Mouse (Mus musculus): ENCODE results near the gene Hnf1b.

The Hnf1b gene

GRCm38 (mm10) chr11:83893325-83893724, 43.5 kb downstream of the Hnf1b start:
- peak; percentile 86 to 93 for DNase-seq (ENCODE audit: inconsistent age in 2 of 2, low spot score in 1 of 2)

DNA sequence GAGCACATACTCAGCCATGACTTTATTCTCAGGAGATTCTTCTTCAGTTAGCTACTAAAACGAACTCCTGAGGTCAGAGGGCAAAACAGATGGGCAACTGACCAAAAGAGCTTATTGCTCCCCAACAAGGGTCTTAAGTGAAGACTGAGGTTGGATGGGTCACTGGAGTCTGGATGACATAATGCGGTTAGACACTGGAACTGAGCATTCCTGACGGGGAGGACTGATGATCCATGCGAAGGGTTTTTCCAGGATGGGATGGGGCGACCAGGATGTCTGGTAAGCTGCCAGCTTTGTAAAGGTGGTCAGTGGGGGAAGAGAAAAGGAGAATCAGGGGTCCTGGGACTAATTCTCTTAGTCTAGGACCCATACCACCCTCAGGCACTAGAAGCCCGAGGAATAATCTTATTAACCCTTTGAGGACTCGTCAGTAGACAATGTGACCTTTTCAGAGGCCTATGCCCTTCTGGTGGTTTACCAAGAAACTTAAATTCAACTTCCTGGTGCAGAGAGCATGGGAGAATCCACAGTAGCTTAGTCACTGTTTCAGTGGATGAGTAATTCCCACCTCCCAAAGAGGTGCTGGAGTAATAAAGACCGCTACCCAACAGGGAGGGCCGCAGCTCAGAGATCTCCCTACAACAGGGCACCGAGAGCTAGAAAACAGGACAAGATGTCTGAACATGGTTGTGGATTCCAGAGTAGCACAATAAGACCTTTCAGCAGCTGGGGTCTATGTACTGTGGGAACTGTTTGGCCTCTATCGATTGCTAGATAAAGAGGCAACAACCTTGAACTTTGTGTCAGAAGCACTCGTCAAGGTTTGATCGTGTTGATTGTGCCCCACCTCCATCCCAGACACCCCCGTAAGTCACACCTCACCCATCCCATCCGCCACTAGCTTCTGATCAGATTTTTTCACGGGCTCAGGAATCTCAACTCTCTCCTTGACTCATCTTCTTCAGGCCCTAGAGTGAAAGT, 46.9 kb downstream of the Hnf1b start:
- DNase-seq (ENCODE audit: inconsistent age in 2 of 2, low spot score in 1 of 2): no peak

GRCm38 (mm10) chr11:83897569-83897968, 47.7 kb downstream of the Hnf1b start:
- DNase-seq (ENCODE audit: inconsistent age in 2 of 2, low spot score in 1 of 2): no peak

DNA sequence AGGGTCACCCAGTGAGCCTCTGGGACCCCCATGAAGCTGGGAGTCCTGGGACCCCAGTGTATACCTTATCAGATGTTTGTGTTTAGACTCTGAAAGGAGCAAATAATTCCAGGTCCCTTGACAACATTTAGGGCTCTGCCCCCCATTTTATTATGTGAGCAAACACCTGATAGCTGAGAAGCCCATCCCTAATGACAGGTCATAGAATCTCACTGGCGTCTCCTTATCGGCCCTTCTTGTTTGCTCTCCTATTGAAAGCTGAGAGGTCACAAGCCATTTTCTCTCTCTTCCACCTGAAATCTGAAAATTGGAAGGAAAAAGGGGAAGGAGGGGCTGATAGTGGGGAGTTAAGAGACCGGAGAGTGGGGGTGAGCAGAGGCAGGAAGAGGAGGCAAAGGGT, 52.9 kb downstream of the Hnf1b start:
- no peak for DNase-seq (ENCODE audit: inconsistent age in 2 of 2, low spot score in 1 of 2)

- peak; percentile 43 to 87 for DNase-seq (ENCODE audit: inconsistent age in 2 of 2, low spot score in 1 of 2)
These were observed 55.9 kb downstream of the Hnf1b start for GRCm38 (mm10) chr11:83905756-83906155.

- no peak for DNase-seq (ENCODE audit: inconsistent age in 2 of 2, low spot score in 1 of 2)
These were observed 58.5 kb downstream of the Hnf1b start for GRCm38 (mm10) chr11:83908376-83908775.

DNA sequence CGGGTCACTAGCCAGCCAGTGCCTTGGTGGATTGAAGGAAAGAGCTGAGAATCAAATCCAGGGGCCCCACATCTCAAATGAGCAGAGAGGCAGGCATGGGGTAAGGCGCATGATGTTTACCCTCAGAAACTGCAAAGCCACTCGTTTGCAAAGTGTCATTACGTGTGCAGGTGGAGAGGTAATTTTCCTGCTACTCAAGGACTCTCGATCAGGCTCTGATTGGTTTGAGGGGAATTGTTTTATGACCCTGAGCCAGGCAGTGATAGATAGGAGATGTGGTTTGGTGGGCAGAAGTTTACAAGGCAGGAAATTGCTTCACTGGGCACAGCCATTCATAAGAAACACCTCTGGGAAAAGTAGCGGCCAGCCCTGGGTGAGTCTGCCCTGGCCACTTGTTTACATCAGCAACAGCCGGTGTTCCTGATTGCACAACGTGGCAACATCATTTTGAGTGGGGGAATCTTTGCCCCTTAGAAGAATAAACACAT, 64.0 kb downstream of the Hnf1b start:
- DNase-seq (ENCODE audit: inconsistent age in 2 of 2, low spot score in 1 of 2): no peak

DNA sequence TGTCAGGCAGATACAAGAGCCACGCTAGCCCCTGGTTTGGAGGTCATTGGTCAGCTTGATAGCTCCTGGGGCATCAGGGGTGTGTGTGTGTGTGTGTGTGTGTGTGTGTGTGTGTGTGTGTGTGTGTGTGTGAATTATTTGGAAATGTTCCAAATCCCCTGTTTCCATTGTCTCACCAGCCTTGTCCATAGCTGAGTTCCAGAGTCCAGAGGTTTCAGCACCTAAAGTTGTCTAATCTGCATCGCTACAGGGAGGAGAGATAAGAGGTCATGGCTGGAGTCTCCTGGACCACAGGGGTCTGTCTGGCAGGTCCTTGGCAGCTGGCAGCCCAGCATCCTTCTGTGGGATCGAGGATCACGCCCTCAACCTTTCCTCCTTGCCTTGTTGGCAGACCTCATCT, 64.6 kb downstream of the Hnf1b start:
- no peak for DNase-seq (ENCODE audit: inconsistent age in 2 of 2, low spot score in 1 of 2)

GRCm38 (mm10) chr11:83922600-83922999, 72.7 kb downstream of the Hnf1b start:
- no peak for DNase-seq (ENCODE audit: inconsistent age in 2 of 2, low spot score in 1 of 2)

DNA sequence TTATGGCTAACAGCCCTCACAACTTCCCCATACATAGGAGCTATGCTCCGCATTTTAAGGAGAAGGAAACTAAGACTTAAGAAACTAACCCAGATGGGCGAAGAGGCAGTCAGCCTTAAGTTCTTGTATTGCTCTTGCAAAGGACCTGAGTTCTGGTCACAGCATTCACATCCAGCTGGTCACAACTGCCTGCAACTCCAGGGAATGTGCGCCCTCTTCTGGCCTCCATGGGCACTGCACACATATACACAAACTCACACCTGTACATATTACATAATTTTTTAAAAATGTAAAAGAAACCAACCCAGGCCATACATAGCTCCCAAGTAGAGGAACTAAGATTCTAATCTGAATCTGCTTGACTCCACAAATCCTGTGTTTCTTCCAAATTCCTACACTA, 77.2 kb downstream of the Hnf1b start:
- DNase-seq (ENCODE audit: inconsistent age in 2 of 2, low spot score in 1 of 2): peak; percentile 16 to 57

GRCm38 (mm10) chr11:83932506-83933106, 82.7 kb downstream of the Hnf1b start:
- DNase-seq (ENCODE audit: inconsistent age in 2 of 2, low spot score in 1 of 2): no peak

GRCm38 (mm10) chr11:83933376-83933775, 83.5 kb downstream of the Hnf1b start:
- DNase-seq (ENCODE audit: inconsistent age in 2 of 2, low spot score in 1 of 2): no peak

GRCm38 (mm10) chr11:83935986-83936665, 86.3 kb downstream of the Hnf1b start:
- peak; percentile 68 to 91 for DNase-seq (ENCODE audit: inconsistent age in 2 of 2, low spot score in 1 of 2)

GRCm38 (mm10) chr11:83938556-83938955, 88.7 kb downstream of the Hnf1b start:
- no peak for DNase-seq (ENCODE audit: inconsistent age in 2 of 2, low spot score in 1 of 2)

DNA sequence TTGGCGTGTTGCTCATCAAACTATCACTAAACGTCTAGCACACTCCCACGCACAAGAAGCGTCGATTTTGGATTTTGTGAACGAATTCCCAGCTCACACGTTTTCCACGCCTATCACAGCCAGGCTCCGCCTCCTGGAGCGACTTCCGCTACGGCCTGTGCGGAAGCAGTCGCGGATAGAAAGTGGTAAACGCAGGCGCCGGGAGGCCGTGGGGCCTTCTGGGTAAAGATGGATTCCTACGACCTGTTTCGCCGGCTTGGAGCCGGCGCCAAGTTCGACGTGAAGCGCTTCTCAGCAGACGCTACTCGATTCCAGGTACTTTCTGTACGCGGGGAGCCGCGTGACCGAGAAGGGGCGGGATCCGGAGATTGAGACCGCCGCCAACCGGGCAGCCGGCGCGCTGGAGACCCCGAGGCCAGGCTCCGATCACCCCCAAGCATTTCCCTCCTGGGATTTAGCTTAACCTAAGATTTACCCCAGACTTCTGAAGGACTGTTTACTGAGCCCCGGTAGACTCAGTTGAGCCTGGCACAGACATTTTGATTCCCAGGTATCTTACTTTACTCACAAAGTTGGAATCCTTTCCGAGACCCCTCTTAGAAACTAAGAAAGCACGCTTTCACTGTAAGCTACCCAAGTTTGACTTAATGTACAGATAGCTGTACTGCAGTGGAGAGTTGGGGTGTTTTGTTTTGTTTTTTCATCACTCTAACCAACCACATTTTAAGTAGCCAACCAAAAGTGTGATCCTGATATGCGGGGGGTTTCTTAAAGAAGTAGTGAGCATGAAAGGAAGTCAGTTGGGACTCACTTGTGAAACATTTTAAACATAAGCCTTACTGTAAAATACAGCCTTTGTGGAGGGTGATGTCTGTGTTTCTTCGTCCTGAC, 92.3 kb downstream of the Hnf1b start, which contains the start of gene Ddx52:
Gene Ddx52, plus strand, starts transcription at position 113 of the 891 bp plus-strand sequence.
- peak; percentile 92 to 96 for DNase-seq (ENCODE audit: inconsistent age in 2 of 2, low spot score in 1 of 2)

All from adrenal gland, adult (tissue).